Mouse (Mus musculus): Measurements from ENCODE around the gene Chd3. TPM values are rescaled to one million over a fixed set of nuclear protein-coding genes. Genes with fewer than 3 reads are reported as not detected.
"Not testable (repeated sequence)": the region's sequence is repeated elsewhere in the genome, so short reads cannot be mapped to it uniquely, and the experiment has no call there.

Gene Chd3
- polyA plus RNA-seq, 1 experiment from 2014 or later, result 52.4 TPM

- not testable (repeated sequence) for ATAC-seq (replicated peaks; ENCODE audit: low FRiP score, low TSS enrichment, low read depth); H3K9me3 ChIP-seq (ENCODE audit: control insufficient read depth, low read length); H3K4me2 ChIP-seq (ENCODE audit: low read length); H3K27ac ChIP-seq (ENCODE audit: low read depth); H3K4me3 ChIP-seq (ENCODE audit: low read depth, low read length); DNase-seq (ENCODE audit: low spot score); H3K9ac ChIP-seq (ENCODE audit: low read length); H3K27me3 ChIP-seq (replicated peaks; ENCODE audit: control insufficient read depth, insufficient read depth, low read length)
- WGBS, result 89% methylated on average over 3 of the region's 3 CpGs
- Histone ChIP-seq H3K4me1 (replicated peaks; ENCODE audit: control insufficient read depth, insufficient read depth, low read length) (peaks cover 12% of the 10 kb centered on the region), H3K36me3 (ENCODE audit: control insufficient read depth, insufficient read depth, low read length) (peaks cover 51% of the 10 kb centered on the region)
These were observed 51.2 kb downstream of the Chd3 start for GRCm38 (mm10) chr11:69318000-69318399.

GRCm38 (mm10) chr11:69316361-69316760 lies 52.8 kb downstream of the Chd3 start:
- Histone ChIP-seq H3K27me3 (replicated peaks; ENCODE audit: control insufficient read depth, insufficient read depth, low read length) (no peaks in the 10 kb centered on the region), H3K4me3 (ENCODE audit: low read depth, low read length) (no peak overlapping the region), H3K27ac (ENCODE audit: low read depth) (no peak overlapping the region), H3K9me3 (ENCODE audit: control insufficient read depth, low read length) (no peaks in the 10 kb centered on the region), H3K36me3 (ENCODE audit: control insufficient read depth, insufficient read depth, low read length) (peaks cover 64% of the 10 kb centered on the region), H3K4me1 (replicated peaks; ENCODE audit: control insufficient read depth, insufficient read depth, low read length) (no peaks in the 10 kb centered on the region), H3K9ac (ENCODE audit: low read length) (no peak overlapping the region), H3K4me2 (ENCODE audit: low read length) (no peak overlapping the region)
- WGBS, result 97% methylated on average over 6 of the region's 6 CpGs
- ATAC-seq (replicated peaks; ENCODE audit: low FRiP score, low TSS enrichment, low read depth) (no peak), DNase-seq (ENCODE audit: low spot score) (no peak)

- Histone ChIP-seq H3K4me2 (ENCODE audit: low read length) (no peak overlapping the region), H3K9ac (ENCODE audit: low read length) (no peak overlapping the region), H3K4me1 (replicated peaks; ENCODE audit: control insufficient read depth, insufficient read depth, low read length) (no peaks in the 10 kb centered on the region), H3K9me3 (ENCODE audit: control insufficient read depth, low read length) (no peaks in the 10 kb centered on the region), H3K27ac (ENCODE audit: low read depth) (no peak overlapping the region), H3K4me3 (ENCODE audit: low read depth, low read length) (no peak overlapping the region), H3K36me3 (ENCODE audit: control insufficient read depth, insufficient read depth, low read length) (peaks cover 85% of the 10 kb centered on the region), H3K27me3 (replicated peaks; ENCODE audit: control insufficient read depth, insufficient read depth, low read length) (no peaks in the 10 kb centered on the region)
- WGBS, result 79% methylated on average over 7 of the region's 7 CpGs
- ATAC-seq (replicated peaks; ENCODE audit: low FRiP score, low TSS enrichment, low read depth) (no peak), DNase-seq (ENCODE audit: low spot score) (no peak)
These were observed 57.9 kb downstream of the Chd3 start for GRCm38 (mm10) chr11:69311266-69311665.

GRCm38 (mm10) chr11:69306039-69306438 lies 63.2 kb downstream of the Chd3 start:
- Histone ChIP-seq H3K36me3 (ENCODE audit: control insufficient read depth, insufficient read depth, low read length) (peaks cover 92% of the 10 kb centered on the region), H3K9me3 (ENCODE audit: control insufficient read depth, low read length) (no peaks in the 10 kb centered on the region), H3K27me3 (replicated peaks; ENCODE audit: control insufficient read depth, insufficient read depth, low read length) (no peaks in the 10 kb centered on the region), H3K27ac (ENCODE audit: low read depth) (no peak overlapping the region), H3K4me1 (replicated peaks; ENCODE audit: control insufficient read depth, insufficient read depth, low read length) (no peaks in the 10 kb centered on the region), H3K4me2 (ENCODE audit: low read length) (no peak overlapping the region), H3K9ac (ENCODE audit: low read length) (no peak overlapping the region), H3K4me3 (ENCODE audit: low read depth, low read length) (no peak overlapping the region)
- WGBS, result 93% methylated on average over 2 of the region's 2 CpGs
- no peak for DNase-seq (ENCODE audit: low spot score)
- no peak for ATAC-seq (replicated peaks; ENCODE audit: low FRiP score, low TSS enrichment, low read depth)

- H3K27ac ChIP-seq (ENCODE audit: low read depth), result no peak overlapping the region
- 89% methylated on average over 9 of the region's 9 CpGs for WGBS
- no peak overlapping the region for H3K9ac ChIP-seq (ENCODE audit: low read length)
- DNase-seq (ENCODE audit: low spot score) (no peak), ATAC-seq (replicated peaks; ENCODE audit: low FRiP score, low TSS enrichment, low read depth) (no peak)
- H3K4me3 ChIP-seq (ENCODE audit: low read depth, low read length), result no peak overlapping the region
- H3K4me1 ChIP-seq (replicated peaks; ENCODE audit: control insufficient read depth, insufficient read depth, low read length), result no peaks in the 10 kb centered on the region
- H3K4me2 ChIP-seq (ENCODE audit: low read length), result no peak overlapping the region
- H3K9me3 ChIP-seq (ENCODE audit: control insufficient read depth, low read length), result no peaks in the 10 kb centered on the region
- H3K27me3 ChIP-seq (replicated peaks; ENCODE audit: control insufficient read depth, insufficient read depth, low read length), result no peaks in the 10 kb centered on the region
- peaks cover 86% of the 10 kb centered on the region for H3K36me3 ChIP-seq (ENCODE audit: control insufficient read depth, insufficient read depth, low read length)
These were observed 63.9 kb downstream of the Chd3 start for GRCm38 (mm10) chr11:69305291-69305690.

- no peak overlapping the region for H3K9ac ChIP-seq (ENCODE audit: low read length)
- peaks cover 80% of the 10 kb centered on the region for H3K36me3 ChIP-seq (ENCODE audit: control insufficient read depth, insufficient read depth, low read length)
- H3K9me3 ChIP-seq (ENCODE audit: control insufficient read depth, low read length), result no peaks in the 10 kb centered on the region
- H3K4me1 ChIP-seq (replicated peaks; ENCODE audit: control insufficient read depth, insufficient read depth, low read length), result no peaks in the 10 kb centered on the region
- 84% methylated on average over 7 of the region's 7 CpGs for WGBS
- H3K27ac ChIP-seq (ENCODE audit: low read depth), result no peak overlapping the region
- ATAC-seq (replicated peaks; ENCODE audit: low FRiP score, low TSS enrichment, low read depth), result no peak
- no peak overlapping the region for H3K4me3 ChIP-seq (ENCODE audit: low read depth, low read length)
- no peak for DNase-seq (ENCODE audit: low spot score)
- H3K4me2 ChIP-seq (ENCODE audit: low read length), result no peak overlapping the region
- H3K27me3 ChIP-seq (replicated peaks; ENCODE audit: control insufficient read depth, insufficient read depth, low read length), result no peaks in the 10 kb centered on the region
These were observed 66.4 kb downstream of the Chd3 start for GRCm38 (mm10) chr11:69302817-69303216.

- H3K4me3 ChIP-seq (ENCODE audit: low read depth, low read length), result no peak overlapping the region
- DNase-seq (ENCODE audit: low spot score), result no peak
- no peaks in the 10 kb centered on the region for H3K4me1 ChIP-seq (replicated peaks; ENCODE audit: control insufficient read depth, insufficient read depth, low read length)
- H3K36me3 ChIP-seq (ENCODE audit: control insufficient read depth, insufficient read depth, low read length), result peaks cover 46% of the 10 kb centered on the region
- H3K27ac ChIP-seq (ENCODE audit: low read depth), result no peak overlapping the region
- no peak overlapping the region for H3K4me2 ChIP-seq (ENCODE audit: low read length)
- no peak overlapping the region for H3K9ac ChIP-seq (ENCODE audit: low read length)
- ATAC-seq (replicated peaks; ENCODE audit: low FRiP score, low TSS enrichment, low read depth), result no peak
- H3K27me3 ChIP-seq (replicated peaks; ENCODE audit: control insufficient read depth, insufficient read depth, low read length), result no peaks in the 10 kb centered on the region
- no peaks in the 10 kb centered on the region for H3K9me3 ChIP-seq (ENCODE audit: control insufficient read depth, low read length)
- 78% methylated on average over 7 of the region's 7 CpGs for WGBS
These were observed 71.0 kb downstream of the Chd3 start for GRCm38 (mm10) chr11:69298231-69298630.

GRCm38 (mm10) chr11:69297799-69298198 lies 71.4 kb downstream of the Chd3 start:
- H3K36me3 ChIP-seq (ENCODE audit: control insufficient read depth, insufficient read depth, low read length), result peaks cover 42% of the 10 kb centered on the region
- no peak overlapping the region for H3K4me3 ChIP-seq (ENCODE audit: low read depth, low read length)
- WGBS, result 83% methylated on average over 2 of the region's 2 CpGs
- no peaks in the 10 kb centered on the region for H3K27me3 ChIP-seq (replicated peaks; ENCODE audit: control insufficient read depth, insufficient read depth, low read length)
- H3K4me1 ChIP-seq (replicated peaks; ENCODE audit: control insufficient read depth, insufficient read depth, low read length), result no peaks in the 10 kb centered on the region
- H3K27ac ChIP-seq (ENCODE audit: low read depth), result no peak overlapping the region
- H3K4me2 ChIP-seq (ENCODE audit: low read length), result no peak overlapping the region
- ATAC-seq (replicated peaks; ENCODE audit: low FRiP score, low TSS enrichment, low read depth), result no peak
- no peak for DNase-seq (ENCODE audit: low spot score)
- no peaks in the 10 kb centered on the region for H3K9me3 ChIP-seq (ENCODE audit: control insufficient read depth, low read length)
- H3K9ac ChIP-seq (ENCODE audit: low read length), result no peak overlapping the region

GRCm38 (mm10) chr11:69295286-69295685 lies 73.9 kb downstream of the Chd3 start:
- no peaks in the 10 kb centered on the region for H3K9me3 ChIP-seq (ENCODE audit: control insufficient read depth, low read length)
- H3K27ac ChIP-seq (ENCODE audit: low read depth), result no peak overlapping the region
- no peak for DNase-seq (ENCODE audit: low spot score)
- WGBS, result 83% methylated on average over 3 of the region's 3 CpGs
- no peaks in the 10 kb centered on the region for H3K27me3 ChIP-seq (replicated peaks; ENCODE audit: control insufficient read depth, insufficient read depth, low read length)
- no peaks in the 10 kb centered on the region for H3K4me1 ChIP-seq (replicated peaks; ENCODE audit: control insufficient read depth, insufficient read depth, low read length)
- no peak for ATAC-seq (replicated peaks; ENCODE audit: low FRiP score, low TSS enrichment, low read depth)
- H3K9ac ChIP-seq (ENCODE audit: low read length), result no peak overlapping the region
- H3K4me2 ChIP-seq (ENCODE audit: low read length), result no peak overlapping the region
- no peak overlapping the region for H3K4me3 ChIP-seq (ENCODE audit: low read depth, low read length)
- H3K36me3 ChIP-seq (ENCODE audit: control insufficient read depth, insufficient read depth, low read length), result peaks cover 25% of the 10 kb centered on the region

Measured in intestine, embryonic 14.5 days (tissue).